In genomic region chr11:79660361-79661205, GRCm38 (mm10) we compare ENCODE assay signal across 8 mouse cellular contexts.
A peak's percentile ranks its signal among the peaks of the same experiment; 100 is the strongest.
DNase-seq lines count a peak whose midpoint lies in the region; ATAC-seq lines count a peak whose summit lies in the region.

No protein-coding gene starts in this region.

- peak overlapping the region; percentile 80 for H3K9ac ChIP-seq in heart, embryonic 13.5 days
- H3K9ac ChIP-seq in kidney, embryonic 16.5 days (replicated peaks; ENCODE audit: low read length) = peak overlapping the region; percentile 78
- H3K9ac ChIP-seq in liver, embryonic 13.5 days = peak overlapping the region; percentile 54
- H3K9ac ChIP-seq in stomach, embryonic 14.5 days (replicated peaks; ENCODE audit: low read depth, low read length) = peak overlapping the region; percentile 48

- no peaks in the 10 kb centered on the region for H3K36me3 ChIP-seq in heart, embryonic 13.5 days
- no peaks in the 10 kb centered on the region for H3K36me3 ChIP-seq in kidney, embryonic 16.5 days (ENCODE audit: insufficient read depth, low read length)
- no peaks in the 10 kb centered on the region for H3K36me3 ChIP-seq in liver, embryonic 13.5 days
- H3K36me3 ChIP-seq in stomach, embryonic 14.5 days (ENCODE audit: control insufficient read depth, insufficient read depth, low read length) = no peaks in the 10 kb centered on the region

- H3K4me2 ChIP-seq in heart, embryonic 13.5 days = peak overlapping the region; percentile 99
- peak overlapping the region; percentile 95 for H3K4me2 ChIP-seq in kidney, embryonic 16.5 days (replicated peaks; ENCODE audit: low read depth, low read length)
- H3K4me2 ChIP-seq in liver, embryonic 13.5 days = peak overlapping the region; percentile 85
- peak overlapping the region; percentile 99 for H3K4me2 ChIP-seq in stomach, embryonic 14.5 days (replicated peaks; ENCODE audit: low read depth, low read length)

- no peak overlapping the region for H3K27ac ChIP-seq in heart, embryonic 13.5 days (replicated peaks)
- H3K27ac ChIP-seq in kidney, embryonic 16.5 days (ENCODE audit: low read length) = peak overlapping the region; percentile 76
- H3K27ac ChIP-seq in liver, embryonic 13.5 days = no peak overlapping the region
- H3K27ac ChIP-seq in stomach, embryonic 14.5 days (ENCODE audit: low read length) = peak overlapping the region; percentile 24; the same call in 1 of the 2 replicates

- no peaks in the 10 kb centered on the region for H3K9me3 ChIP-seq in heart, embryonic 13.5 days
- H3K9me3 ChIP-seq in kidney, embryonic 16.5 days (ENCODE audit: low read length) = no peaks in the 10 kb centered on the region
- H3K9me3 ChIP-seq in liver, embryonic 13.5 days (replicated peaks) = no peaks in the 10 kb centered on the region
- no peaks in the 10 kb centered on the region for H3K9me3 ChIP-seq in stomach, embryonic 14.5 days (ENCODE audit: control insufficient read depth, low read depth, low read length)

- peak overlapping the region; percentile 61 for H3K4me3 ChIP-seq in heart, embryonic 13.5 days
- H3K4me3 ChIP-seq in kidney, embryonic 16.5 days (ENCODE audit: low read length) = peak overlapping the region; percentile 66
- peak overlapping the region; percentile 57 for H3K4me3 ChIP-seq in liver, embryonic 13.5 days (replicated peaks)
- peak overlapping the region; percentile 59 for H3K4me3 ChIP-seq in stomach, embryonic 14.5 days (ENCODE audit: low read depth, low read length)

- intact Hi-C loops in heart, postnatal 25 days (cut with DNase I) = no loop called here

- ATAC-seq in heart, embryonic 13.5 days (ENCODE audit: extremely low read depth, insufficient number of reproducible peaks, low FRiP score, low TSS enrichment) = peak; percentile 66; the same call in 1 of the 2 replicates
- peak; percentile 89 for ATAC-seq in kidney, embryonic 16.5 days (ENCODE audit: low FRiP score, low TSS enrichment)
- ATAC-seq in liver, embryonic 13.5 days (ENCODE audit: low read depth) = peak; percentile 66
- ATAC-seq in stomach, embryonic 14.5 days (ENCODE audit: insufficient number of reproducible peaks, insufficient read depth, low FRiP score, low read depth) = peak; percentile 91

- under 1% methylated on average over 69 of the region's 69 CpGs for WGBS in heart, embryonic 13.5 days
- WGBS in kidney, embryonic 16.5 days = under 1% methylated on average over 68 of the region's 69 CpGs
- WGBS in liver, embryonic 13.5 days (ENCODE audit: insufficient replicate concordance) = 2% methylated on average over 69 of the region's 69 CpGs
- under 1% methylated on average over 68 of the region's 69 CpGs for WGBS in stomach, embryonic 14.5 days

- DNase-seq in heart, adult 18-20 months = peak; percentile 22 to 26
- no peak for DNase-seq in heart, postnatal 25 days (ENCODE audit: low spot score)
- DNase-seq in embryo, embryonic 11 days = peak; percentile 95
- DNase-seq in liver, embryonic 13.5 days = peak; percentile 59
- peak; percentile 86 for DNase-seq in neural tube, embryonic 10.5 days (ENCODE audit: extremely low spot score, low spot score)

- peaks cover 15% of the 10 kb centered on the region for H3K4me1 ChIP-seq in heart, embryonic 13.5 days
- H3K4me1 ChIP-seq in kidney, embryonic 16.5 days (ENCODE audit: insufficient read depth, low read length) = peaks cover 30% of the 10 kb centered on the region
- peaks cover 40% of the 10 kb centered on the region for H3K4me1 ChIP-seq in liver, embryonic 13.5 days (replicated peaks)
- peaks cover 8% of the 10 kb centered on the region; the same call in 1 of the 2 replicates for H3K4me1 ChIP-seq in stomach, embryonic 14.5 days (ENCODE audit: control insufficient read depth, insufficient read depth, low read length)

- H3K27me3 ChIP-seq in heart, embryonic 13.5 days (replicated peaks) = peaks cover 58% of the 10 kb centered on the region
- H3K27me3 ChIP-seq in kidney, embryonic 16.5 days (ENCODE audit: insufficient read depth, low read length) = no peaks in the 10 kb centered on the region
- H3K27me3 ChIP-seq in liver, embryonic 13.5 days = peaks cover 45% of the 10 kb centered on the region
- no peaks in the 10 kb centered on the region for H3K27me3 ChIP-seq in stomach, embryonic 14.5 days (ENCODE audit: control insufficient read depth, insufficient read depth, low read length)

Comparison
In these comparisons a context has a peak if more than half of its experiments do, and no peak if none do; other contexts are left out.
1. H3K27ac ChIP-seq: peak in kidney, embryonic 16.5 days (single experiment) and stomach, embryonic 14.5 days (single experiment); none in heart, embryonic 13.5 days (single experiment) and liver, embryonic 13.5 days (single experiment).
2. Peak in every context shown above with its lines, with median percentiles within 50 percentile points of each other: ATAC-seq, H3K4me2 ChIP-seq, H3K4me3 ChIP-seq and H3K9ac ChIP-seq.